Comparison of ENCODE assay signal across 10 mouse cellular contexts in genomic region chr5:135672980-135673379, GRCm38 (mm10). TPM values are rescaled to one million over a fixed set of nuclear protein-coding genes. Genes with fewer than 3 reads are reported as not detected.
A peak's percentile ranks its signal among the peaks of the same experiment; 100 is the strongest.
DNase-seq lines count a peak whose midpoint lies in the region; ATAC-seq and TF ChIP-seq lines count a peak whose summit lies in the region.
"Had no signal": no experiment of that assay in that cellular context is flagged by ENCODE, and none has a peak within 500 bp of the region (broad histone marks: within the 10 kb centered on the region; RNA-seq: fewer than 3 reads in every experiment).

No protein-coding gene starts in this region.

- H3K4me3 ChIP-seq in heart, embryonic 11.5 days (ENCODE audit: low read depth, low read length) = no peak overlapping the region
- no peak overlapping the region for H3K4me3 ChIP-seq in midbrain, embryonic 15.5 days
- no peak overlapping the region for H3K4me3 ChIP-seq in midbrain, embryonic 14.5 days (replicated peaks; ENCODE audit: low read depth, low read length)
- H3K4me3 ChIP-seq in kidney, adult 2 months (ENCODE audit: insufficient read depth, low read depth, low read length) = no peak overlapping the region
- H3K4me3 ChIP-seq: limb, embryonic 12.5 days; stomach, embryonic 15.5 days had no signal

- H3K27ac ChIP-seq in heart, embryonic 11.5 days (ENCODE audit: low read depth, low read length) = no peak overlapping the region
- 0 out of 2 replicates have a peak overlapping the region, but pooled peaks have one; percentile 8 for H3K27ac ChIP-seq in midbrain, embryonic 15.5 days
- no peak overlapping the region; the same call in 1 of the 2 replicates for H3K27ac ChIP-seq in midbrain, embryonic 14.5 days (replicated peaks; ENCODE audit: low read depth, low read length)
- H3K27ac ChIP-seq in kidney, adult 2 months (ENCODE audit: insufficient read depth, low read depth, low read length) = peak overlapping the region; percentile 94
- H3K27ac ChIP-seq: limb, embryonic 12.5 days; stomach, embryonic 15.5 days had no signal

- no peak for TF ChIP-seq CTCF in kidney, adult 2 months (conservative IDR thresholded peaks at IDR 0.05; ENCODE audit: insufficient read depth, insufficient read length, low read depth, low read length)

- no peak for ATAC-seq in heart, embryonic 11.5 days (replicated peaks; ENCODE audit: insufficient number of reproducible peaks, low FRiP score, low TSS enrichment)
- ATAC-seq in midbrain, embryonic 15.5 days (replicated peaks) = no peak
- no peak for ATAC-seq in midbrain, embryonic 14.5 days (ENCODE audit: low FRiP score, low TSS enrichment)

- H3K4me1 ChIP-seq in heart, embryonic 11.5 days (ENCODE audit: control insufficient read depth, insufficient read depth, low read length) = no peaks in the 10 kb centered on the region
- H3K4me1 ChIP-seq in midbrain, embryonic 15.5 days = peaks cover 28% of the 10 kb centered on the region
- H3K4me1 ChIP-seq in midbrain, embryonic 14.5 days (ENCODE audit: control insufficient read depth, insufficient read depth, low read length) = peaks cover 21% of the 10 kb centered on the region
- H3K4me1 ChIP-seq in kidney, adult 2 months (ENCODE audit: control insufficient read depth, insufficient read depth, low read length) = peaks cover 23% of the 10 kb centered on the region; the same call in 1 of the 2 replicates

- 57% methylated on average over 5 of the region's 5 CpGs for WGBS in heart, embryonic 11.5 days (ENCODE audit: insufficient replicate concordance)
- 36% methylated on average over 5 of the region's 5 CpGs for WGBS in midbrain, embryonic 15.5 days
- 22% methylated on average over 5 of the region's 5 CpGs for WGBS in midbrain, embryonic 14.5 days
- WGBS in kidney, adult 2 months = 59% methylated on average over 5 of the region's 5 CpGs

- no peaks in the 10 kb centered on the region for H3K36me3 ChIP-seq in heart, embryonic 11.5 days (ENCODE audit: control insufficient read depth, insufficient read depth, low read length)
- no peaks in the 10 kb centered on the region for H3K36me3 ChIP-seq in midbrain, embryonic 15.5 days (replicated peaks)
- no peaks in the 10 kb centered on the region for H3K36me3 ChIP-seq in midbrain, embryonic 14.5 days (ENCODE audit: control insufficient read depth, insufficient read depth, low read length)
- no peaks in the 10 kb centered on the region for H3K36me3 ChIP-seq in kidney, adult 2 months (ENCODE audit: control insufficient read depth, insufficient read depth, low read length)
- H3K36me3 ChIP-seq: limb, embryonic 12.5 days; stomach, embryonic 15.5 days had no signal

- H3K9ac ChIP-seq in heart, embryonic 11.5 days (ENCODE audit: low read depth, low read length) = no peak overlapping the region
- H3K9ac ChIP-seq in midbrain, embryonic 15.5 days = no peak overlapping the region
- no peak overlapping the region for H3K9ac ChIP-seq in midbrain, embryonic 14.5 days (replicated peaks; ENCODE audit: low read length)
- H3K9ac ChIP-seq: limb, embryonic 12.5 days; stomach, embryonic 15.5 days had no signal

- DNase-seq in heart, adult 11 months = peak; percentile 99
- DNase-seq in midbrain, embryonic 14.5 days = no peak
- DNase-seq in kidney, adult 2 months = peak; percentile 60
- DNase-seq in spleen, adult 18-20 months = no peak
- no peak for DNase-seq in embryo, embryonic 10 days (ENCODE audit: low spot score)
- DNase-seq in frontal cortex, postnatal 25 days (ENCODE audit: low spot score in 2 of 2) = no peak

- no peaks in the 10 kb centered on the region for H3K27me3 ChIP-seq in heart, embryonic 11.5 days (ENCODE audit: control insufficient read depth, insufficient read depth, low read length)
- H3K27me3 ChIP-seq in midbrain, embryonic 15.5 days (replicated peaks) = no peaks in the 10 kb centered on the region
- no peaks in the 10 kb centered on the region for H3K27me3 ChIP-seq in midbrain, embryonic 14.5 days (ENCODE audit: control insufficient read depth, insufficient read depth, low read length)
- no peaks in the 10 kb centered on the region for H3K27me3 ChIP-seq in kidney, adult 2 months (replicated peaks; ENCODE audit: control insufficient read depth, insufficient read depth, low read length)
- H3K27me3 ChIP-seq: limb, embryonic 12.5 days; stomach, embryonic 15.5 days had no signal

- no peaks in the 10 kb centered on the region for H3K9me3 ChIP-seq in heart, embryonic 11.5 days (replicated peaks; ENCODE audit: control insufficient read depth, low read length)
- no peaks in the 10 kb centered on the region for H3K9me3 ChIP-seq in midbrain, embryonic 15.5 days
- H3K9me3 ChIP-seq in midbrain, embryonic 14.5 days (ENCODE audit: control insufficient read depth, low read length) = no peaks in the 10 kb centered on the region
- H3K9me3 ChIP-seq: limb, embryonic 12.5 days; stomach, embryonic 15.5 days had no signal

- H3K4me2 ChIP-seq in heart, embryonic 11.5 days = no peak overlapping the region
- H3K4me2 ChIP-seq in midbrain, embryonic 15.5 days = no peak overlapping the region
- H3K4me2 ChIP-seq in midbrain, embryonic 14.5 days (ENCODE audit: low read length) = no peak overlapping the region
- H3K4me2 ChIP-seq: limb, embryonic 12.5 days; stomach, embryonic 15.5 days had no signal

- TF ChIP-seq POLR2A in kidney, adult 2 months (IDR thresholded peaks at IDR 0.05; ENCODE audit: low read depth, low read length) = no peak

RNA-seq across cellular contexts. Expression of gene Por, which starts 3.1 kb away (rescaled TPM):
- 32.4 and 37.4 TPM in 2 replicates for polyA plus RNA-seq in heart, embryonic 11.5 days (2014; fragmentation: Nextera tagmentation; extraction: Ambion mirVana)
- polyA plus RNA-seq in midbrain, embryonic 15.5 days (2015; fragmentation: Nextera tagmentation; extraction: Ambion mirVana) = 117 and 126 TPM in 2 replicates
- 96.8 and 106 TPM in 2 replicates for polyA plus RNA-seq in midbrain, embryonic 14.5 days (2014; fragmentation: Nextera tagmentation; extraction: Ambion mirVana)
- polyA plus RNA-seq in kidney, adult 2 months (2012; rRNA removed) = 361 and 405 TPM in 2 replicates

RNA-seq across cellular contexts. Expression of gene Rhbdd2, which starts 40.6 kb away (rescaled TPM):
- polyA plus RNA-seq in heart, embryonic 11.5 days (2014; fragmentation: Nextera tagmentation; extraction: Ambion mirVana) = 33.1 and 44.9 TPM in 2 replicates
- 85.2 and 89.9 TPM in 2 replicates for polyA plus RNA-seq in midbrain, embryonic 15.5 days (2015; fragmentation: Nextera tagmentation; extraction: Ambion mirVana)
- polyA plus RNA-seq in midbrain, embryonic 14.5 days (2014; fragmentation: Nextera tagmentation; extraction: Ambion mirVana) = 94.0 and 99.5 TPM in 2 replicates
- 50.9 and 56.5 TPM in 2 replicates for polyA plus RNA-seq in kidney, adult 2 months (2012; rRNA removed)

Comparison
In these comparisons a context has a peak if more than half of its experiments do, and no peak if none do; other contexts are left out.
1. H3K27ac ChIP-seq: peak in midbrain, embryonic 15.5 days (single experiment) and kidney, adult 2 months (single experiment); none in heart, embryonic 11.5 days (single experiment) and midbrain, embryonic 14.5 days (single experiment).
2. DNase-seq: peak in heart, adult 11 months (single experiment) and kidney, adult 2 months (single experiment); none in midbrain, embryonic 14.5 days (single experiment), spleen, adult 18-20 months (0 of 2), embryo, embryonic 10 days (single experiment) and frontal cortex, postnatal 25 days (0 of 2).